In the genomic region with DNA sequence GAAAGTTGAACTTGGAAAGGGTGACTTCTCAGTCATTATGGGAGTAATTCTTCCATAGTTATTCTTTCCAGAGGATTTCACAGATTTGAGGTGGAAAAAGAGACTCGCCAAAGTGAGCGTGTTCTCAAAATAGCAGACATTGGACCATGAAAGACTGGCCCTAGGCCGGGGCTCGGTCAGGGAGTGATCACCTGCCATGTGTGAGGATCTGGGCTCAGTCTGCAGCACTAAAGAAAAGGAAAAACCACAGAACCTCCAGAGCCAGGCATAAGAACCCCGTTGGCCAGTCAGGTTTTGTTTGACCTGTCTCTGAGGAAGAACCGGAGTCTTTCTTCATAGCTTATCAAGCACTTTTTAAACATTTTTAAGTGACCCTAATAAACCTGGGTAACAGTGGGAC, we compare ENCODE assay signal across 27 mouse cellular contexts. TPM values are rescaled to one million over a fixed set of nuclear protein-coding genes. Genes with fewer than 3 reads are reported as not detected.
A peak's percentile ranks its signal among the peaks of the same experiment; 100 is the strongest.
DNase-seq lines count a peak whose midpoint lies in the region; ATAC-seq and TF ChIP-seq lines count a peak whose summit lies in the region.
"Had no signal": no experiment of that assay in that cellular context is flagged by ENCODE, and none has a peak within 500 bp of the region (broad histone marks: within the 10 kb centered on the region; RNA-seq: fewer than 3 reads in every experiment).

No protein-coding gene starts in this region.

- TF ChIP-seq CTCF in cortical plate, adult 2 months (IDR thresholded peaks at IDR 0.05; ENCODE audit: extremely low read depth, insufficient read depth, low read length) = no peak

- H3K27me3 ChIP-seq in hindbrain, embryonic 14.5 days (ENCODE audit: control insufficient read depth, insufficient read depth, low read length) = no peaks in the 10 kb centered on the region
- no peaks in the 10 kb centered on the region for H3K27me3 ChIP-seq in hindbrain, embryonic 11.5 days (ENCODE audit: control insufficient read depth, insufficient read depth, low read length)
- H3K27me3 ChIP-seq in midbrain, embryonic 16.5 days (ENCODE audit: control insufficient read depth, insufficient read depth, low read depth, low read length) = no peaks in the 10 kb centered on the region
- no peaks in the 10 kb centered on the region for H3K27me3 ChIP-seq in midbrain, embryonic 10.5 days (ENCODE audit: low read depth, poor library complexity, severe bottlenecking)
- H3K27me3 ChIP-seq: forebrain, embryonic 13.5 days; hindbrain, embryonic 13.5 days; stomach, embryonic 15.5 days had no signal

- no peak for ATAC-seq in hindbrain, embryonic 14.5 days (ENCODE audit: low FRiP score)
- no peak for ATAC-seq in hindbrain, embryonic 11.5 days (ENCODE audit: low FRiP score)
- no peak for ATAC-seq in midbrain, embryonic 16.5 days
- ATAC-seq: forebrain, embryonic 13.5 days had no signal

- H3K9ac ChIP-seq in hindbrain, embryonic 14.5 days = no peak overlapping the region
- H3K9ac ChIP-seq in hindbrain, embryonic 11.5 days (ENCODE audit: low read depth, low read length) = no peak overlapping the region
- no peak overlapping the region for H3K9ac ChIP-seq in midbrain, embryonic 16.5 days (ENCODE audit: low read depth, low read length)
- H3K9ac ChIP-seq: forebrain, embryonic 13.5 days; hindbrain, embryonic 13.5 days; liver, embryonic 14.5 days; stomach, embryonic 15.5 days had no signal

- no peak overlapping the region for H3K27ac ChIP-seq in hindbrain, embryonic 14.5 days
- no peak overlapping the region for H3K27ac ChIP-seq in hindbrain, embryonic 11.5 days (ENCODE audit: low read depth, low read length)
- no peak overlapping the region for H3K27ac ChIP-seq in midbrain, embryonic 16.5 days (ENCODE audit: low read length)
- no peak overlapping the region for H3K27ac ChIP-seq in midbrain, embryonic 10.5 days (replicated peaks)
- H3K27ac ChIP-seq in cortical plate, adult 2 months (ENCODE audit: insufficient read depth, low read length) = no peak overlapping the region
- H3K27ac ChIP-seq: forebrain, embryonic 13.5 days; hindbrain, embryonic 13.5 days; liver, embryonic 14.5 days; macrophage; stomach, embryonic 15.5 days had no signal

- TF ChIP-seq POLR2A in cortical plate, adult 2 months (IDR thresholded peaks at IDR 0.05; ENCODE audit: extremely low read depth, insufficient read depth, low read length) = no peak

- no peak overlapping the region for H3K4me3 ChIP-seq in hindbrain, embryonic 14.5 days (replicated peaks; ENCODE audit: low read length)
- H3K4me3 ChIP-seq in hindbrain, embryonic 11.5 days (ENCODE audit: low read depth, low read length) = no peak overlapping the region
- H3K4me3 ChIP-seq in midbrain, embryonic 16.5 days (ENCODE audit: low read depth, low read length) = no peak overlapping the region
- no peak overlapping the region for H3K4me3 ChIP-seq in midbrain, embryonic 10.5 days
- H3K4me3 ChIP-seq in cortical plate, adult 2 months (ENCODE audit: insufficient read depth, low read length) = peak overlapping the region; percentile 52
- H3K4me3 ChIP-seq: forebrain, embryonic 13.5 days; hindbrain, embryonic 13.5 days; stomach, embryonic 15.5 days had no signal

- H3K9me3 ChIP-seq in hindbrain, embryonic 14.5 days (ENCODE audit: control insufficient read depth, low read length) = no peaks in the 10 kb centered on the region
- no peaks in the 10 kb centered on the region for H3K9me3 ChIP-seq in hindbrain, embryonic 11.5 days (ENCODE audit: control insufficient read depth, low read length)
- H3K9me3 ChIP-seq in midbrain, embryonic 16.5 days (replicated peaks; ENCODE audit: control insufficient read depth, low read length, poor library complexity, severe bottlenecking) = no peaks in the 10 kb centered on the region
- no peaks in the 10 kb centered on the region for H3K9me3 ChIP-seq in midbrain, embryonic 10.5 days (replicated peaks)
- H3K9me3 ChIP-seq: forebrain, embryonic 13.5 days; G1E; hindbrain, embryonic 13.5 days; stomach, embryonic 15.5 days had no signal

- peak overlapping the region; percentile 17; the same call in 1 of the 2 replicates for H3K4me2 ChIP-seq in hindbrain, embryonic 14.5 days (replicated peaks)
- H3K4me2 ChIP-seq in hindbrain, embryonic 11.5 days (replicated peaks; ENCODE audit: low read depth, low read length) = no peak overlapping the region
- 0 out of 2 replicates have a peak overlapping the region, but pooled peaks have one; percentile 7 for H3K4me2 ChIP-seq in midbrain, embryonic 16.5 days (ENCODE audit: low read length)
- H3K4me2 ChIP-seq: forebrain, embryonic 13.5 days; heart, embryonic 11.5 days; hindbrain, embryonic 13.5 days; stomach, embryonic 15.5 days had no signal

- DNase-seq in hindbrain, embryonic 14.5 days (ENCODE audit: low spot score) = no peak
- no peak for DNase-seq in hindbrain, embryonic 11.5 days (ENCODE audit: low spot score)
- DNase-seq in midbrain, embryonic 10.5 days (ENCODE audit: low spot score) = no peak
- peak; percentile 84 for DNase-seq in cerebellum, adult 9-11 months
- no peak for DNase-seq in urinary bladder, postnatal 4 days (ENCODE audit: low spot score in 2 of 2)
- DNase-seq in right cerebral cortex, postnatal 10 days (ENCODE audit: low spot score in 2 of 2) = no peak
- DNase-seq: adrenal gland, postnatal 10 days; gastrocnemius, postnatal 25 days; heart, adult 18-20 months; heart, postnatal 36 days; kidney, adult 11 months; kidney, postnatal 25 days; liver; lung, adult 2 months; lung, postnatal 10 days; retina, postnatal 1 day; right cerebral cortex, postnatal 25 days; thymus, postnatal 25 days had no signal

- 0 out of 2 replicates have a peak, but pooled peaks cover 7% of the 10 kb centered on the region for H3K36me3 ChIP-seq in hindbrain, embryonic 14.5 days (replicated peaks; ENCODE audit: control insufficient read depth, insufficient read depth)
- no peaks in the 10 kb centered on the region for H3K36me3 ChIP-seq in hindbrain, embryonic 11.5 days (ENCODE audit: control insufficient read depth, insufficient read depth, low read length)
- no peaks in the 10 kb centered on the region; the same call in 1 of the 2 replicates for H3K36me3 ChIP-seq in midbrain, embryonic 16.5 days (ENCODE audit: control insufficient read depth, insufficient read depth, low read length)
- H3K36me3 ChIP-seq in midbrain, embryonic 10.5 days = no peaks in the 10 kb centered on the region
- H3K36me3 ChIP-seq: G1E; stomach, embryonic 15.5 days had no signal

- WGBS in hindbrain, embryonic 14.5 days = 80% methylated on average over 6 of the region's 6 CpGs
- 83% methylated on average over 6 of the region's 6 CpGs for WGBS in hindbrain, embryonic 11.5 days
- WGBS in midbrain, embryonic 16.5 days = 85% methylated on average over 6 of the region's 6 CpGs
- WGBS in midbrain, embryonic 10.5 days = 86% methylated on average over 6 of the region's 6 CpGs

- H3K4me1 ChIP-seq in hindbrain, embryonic 14.5 days (replicated peaks; ENCODE audit: control insufficient read depth, insufficient read depth, low read length) = 0 out of 2 replicates have a peak, but pooled peaks cover 4% of the 10 kb centered on the region
- H3K4me1 ChIP-seq in hindbrain, embryonic 11.5 days (replicated peaks; ENCODE audit: control insufficient read depth, insufficient read depth, low read length) = no peaks in the 10 kb centered on the region; the same call in 1 of the 2 replicates
- H3K4me1 ChIP-seq in midbrain, embryonic 16.5 days (ENCODE audit: control insufficient read depth, insufficient read depth, low read length) = peaks cover 12% of the 10 kb centered on the region
- peaks cover 14% of the 10 kb centered on the region for H3K4me1 ChIP-seq in midbrain, embryonic 10.5 days
- no peaks in the 10 kb centered on the region; the same call in 1 of the 2 replicates for H3K4me1 ChIP-seq in cortical plate, adult 2 months (ENCODE audit: control insufficient read depth, insufficient read depth, low read length)

RNA-seq across cellular contexts. Expression of a gene that starts 3.0 kb away (rescaled TPM):
- 70.3 and 84.2 TPM in 2 replicates for polyA plus RNA-seq in hindbrain, embryonic 14.5 days (2014; fragmentation: Nextera tagmentation; extraction: Ambion mirVana)
- 23.8 and 27.5 TPM in 2 replicates for polyA plus RNA-seq in hindbrain, embryonic 11.5 days (2014; fragmentation: Nextera tagmentation; extraction: Ambion mirVana)
- polyA plus RNA-seq in midbrain, embryonic 16.5 days (2015; fragmentation: Nextera tagmentation; extraction: Ambion mirVana) = 106 and 110 TPM in 2 replicates
- polyA plus RNA-seq in midbrain, embryonic 10.5 days (2016; fragmentation: Nextera tagmentation; extraction: Ambion mirVana) = 6.2 and 17.8 TPM in 2 replicates
- polyA plus RNA-seq in cortical plate, adult 2 months (2012; rRNA removed) = 234 and 289 TPM in 2 replicates

RNA-seq across cellular contexts. Expression of a gene that starts 31.8 kb away (rescaled TPM):
- polyA plus RNA-seq in hindbrain, embryonic 14.5 days (2014; fragmentation: Nextera tagmentation; extraction: Ambion mirVana) = 15.7 and 18.5 TPM in 2 replicates
- 30.0 and 30.7 TPM in 2 replicates for polyA plus RNA-seq in hindbrain, embryonic 11.5 days (2014; fragmentation: Nextera tagmentation; extraction: Ambion mirVana)
- 17.7 and 22.2 TPM in 2 replicates for polyA plus RNA-seq in midbrain, embryonic 16.5 days (2015; fragmentation: Nextera tagmentation; extraction: Ambion mirVana)
- polyA plus RNA-seq in midbrain, embryonic 10.5 days (2016; fragmentation: Nextera tagmentation; extraction: Ambion mirVana) = 38.2 and 42.8 TPM in 2 replicates
- 25.3 and 28.6 TPM in 2 replicates for polyA plus RNA-seq in cortical plate, adult 2 months (2012; rRNA removed)

RNA-seq across cellular contexts. Expression of a gene that starts 31.9 kb away (rescaled TPM):
- 5.1 and 6.6 TPM in 2 replicates for polyA plus RNA-seq in hindbrain, embryonic 14.5 days (2014; fragmentation: Nextera tagmentation; extraction: Ambion mirVana)
- polyA plus RNA-seq in hindbrain, embryonic 11.5 days (2014; fragmentation: Nextera tagmentation; extraction: Ambion mirVana) = 18.8 and 23.5 TPM in 2 replicates
- polyA plus RNA-seq in midbrain, embryonic 16.5 days (2015; fragmentation: Nextera tagmentation; extraction: Ambion mirVana) = 4.2 and 5.9 TPM in 2 replicates
- 31.1 and 31.7 TPM in 2 replicates for polyA plus RNA-seq in midbrain, embryonic 10.5 days (2016; fragmentation: Nextera tagmentation; extraction: Ambion mirVana)
- 3.4 and 3.9 TPM in 2 replicates for polyA plus RNA-seq in cortical plate, adult 2 months (2012; rRNA removed)
